Mouse (Mus musculus) kidney, adult 2 months (tissue): ENCODE data around the gene Stip1.

Experiments
- CTCF ChIP-seq: fragments of 200-500 bp; conservative IDR thresholded peaks from 2 replicates; pipeline ENCODE4 v1.5.1; 2011; ENCODE audit warnings: low read depth, mild to moderate bottlenecking, control low read depth, low read length, moderate library complexity, mixed read lengths; ENCODE audit not compliant: insufficient read depth, insufficient read length
- POLR2A ChIP-seq: fragments of 200-500 bp; IDR thresholded peaks from one replicate; pipeline ENCODE4 v1.6.1; 2011; ENCODE audit warnings: low read depth, low read length, control low read depth

DNA sequence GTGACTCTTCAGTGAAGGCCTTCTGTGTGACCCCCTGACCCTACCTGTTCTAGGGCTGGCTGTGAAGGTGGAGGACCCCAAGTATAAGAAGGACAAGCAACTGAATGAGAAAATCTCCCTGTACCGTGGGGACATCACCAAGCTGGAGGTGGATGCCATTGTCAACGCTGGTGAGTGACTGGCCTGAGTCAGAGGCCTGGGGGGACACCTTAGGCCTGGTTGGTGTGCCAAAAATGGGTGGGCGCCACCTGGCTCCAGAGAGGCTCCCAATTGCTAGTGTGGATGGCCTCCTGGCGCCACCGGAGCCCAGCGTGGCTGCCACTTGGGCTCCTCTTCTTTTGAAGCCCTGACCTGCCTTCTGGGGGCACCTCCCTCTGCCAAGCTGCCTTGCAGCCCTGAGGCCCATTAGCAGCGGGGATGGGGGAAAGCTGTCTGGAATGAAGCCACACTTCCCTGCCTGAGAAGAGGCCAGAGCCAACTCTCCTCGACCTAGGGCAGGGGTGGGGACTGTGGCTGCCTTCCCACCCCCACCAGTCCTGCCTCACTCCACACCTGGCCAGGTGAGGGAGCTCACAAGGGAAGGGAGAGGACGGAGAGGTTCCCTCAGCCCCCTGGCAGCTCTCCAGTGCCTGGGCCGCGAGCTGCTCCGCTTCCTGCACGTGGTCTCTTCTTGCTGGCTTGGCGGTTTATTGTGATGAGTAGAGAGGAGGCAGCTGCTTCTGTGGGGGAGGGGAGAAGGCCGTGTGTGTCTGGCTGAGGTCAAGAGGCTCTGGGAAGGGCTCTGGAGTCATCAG lies 26.5 kb upstream of the Stip1 start:
- no peak for TF ChIP-seq CTCF
- TF ChIP-seq POLR2A = no peak
